Mouse (Mus musculus) neural tube, embryonic 15.5 days (tissue): ENCODE measurements around the gene Cnpy2. TPM values are rescaled to one million over a fixed set of nuclear protein-coding genes. Genes with fewer than 3 reads are reported as not detected.
"Not testable (repeated sequence)": the region's sequence is repeated elsewhere in the genome, so short reads cannot be mapped to it uniquely, and the experiment has no call there.

Experiments used
- ATAC-seq: fragments of 200-750 bp; cut with Nextera tagmentation; 2 replicates; pipeline ENCODE4 v1.8.0; 2017; ENCODE audit warnings: mild to moderate bottlenecking, moderate TSS enrichment, moderate library complexity; ENCODE audit not compliant: low FRiP score
- H3K27ac ChIP-seq: fragments of 300-500 bp; sonication (generic); replicated peaks from 2 replicates; pipeline ENCODE4 v1.5.1; 2015; ENCODE audit warnings: mild to moderate bottlenecking, inconsistent platforms
- H3K27me3 ChIP-seq: fragments of 300-500 bp; sonication (generic); replicated peaks from 2 replicates; pipeline ENCODE4 v1.6.1; 2015; ENCODE audit warnings: inconsistent platforms
- H3K36me3 ChIP-seq: fragments of 300-500 bp; sonication (generic); 2 replicates; pipeline ENCODE4 v1.6.1; 2015; ENCODE audit warnings: inconsistent platforms
- H3K4me1 ChIP-seq: fragments of 300-500 bp; sonication (generic); 2 replicates; pipeline ENCODE4 v1.6.1; 2015; ENCODE audit warnings: inconsistent platforms
- H3K4me2 ChIP-seq: fragments of 300-500 bp; sonication (generic); 2 replicates; pipeline ENCODE4 v1.6.1; 2015; ENCODE audit warnings: inconsistent platforms, mild to moderate bottlenecking, moderate library complexity
- H3K4me3 ChIP-seq: fragments of 300-500 bp; sonication (generic); replicated peaks from 2 replicates; pipeline ENCODE4 v1.5.1; 2015; ENCODE audit warnings: mild to moderate bottlenecking, inconsistent platforms
- H3K9ac ChIP-seq: fragments of 300-500 bp; sonication (generic); replicated peaks from 2 replicates; pipeline ENCODE4 v1.6.1; 2015; ENCODE audit warnings: mild to moderate bottlenecking, inconsistent platforms
- H3K9me3 ChIP-seq: fragments of 300-500 bp; sonication (generic); replicated peaks from 2 replicates; pipeline ENCODE4 v1.6.1; 2016; ENCODE audit warnings: inconsistent platforms
- WGBS: fragments of 180-500 bp; shearing (Covaris S2); methylation state at CpG from one replicate; pipeline ENCODE4 v1.1.7; 2015; ENCODE audit warnings: mixed read lengths; 5-methylcytosine and 5-hydroxymethylcytosine counted together
- polyA plus RNA-seq: library from polyadenylated mRNA; unstranded; fragments of >200 nt; fragmentation: Nextera tagmentation; extraction: Ambion mirVana; gene quantifications from 2 replicates; pipeline ENCODE4 v1.2.1, GENCODE M21; 2015

Gene Cnpy2
- polyA plus RNA-seq, 1 experiment from 2014 or later, result 201 TPM

DNA sequence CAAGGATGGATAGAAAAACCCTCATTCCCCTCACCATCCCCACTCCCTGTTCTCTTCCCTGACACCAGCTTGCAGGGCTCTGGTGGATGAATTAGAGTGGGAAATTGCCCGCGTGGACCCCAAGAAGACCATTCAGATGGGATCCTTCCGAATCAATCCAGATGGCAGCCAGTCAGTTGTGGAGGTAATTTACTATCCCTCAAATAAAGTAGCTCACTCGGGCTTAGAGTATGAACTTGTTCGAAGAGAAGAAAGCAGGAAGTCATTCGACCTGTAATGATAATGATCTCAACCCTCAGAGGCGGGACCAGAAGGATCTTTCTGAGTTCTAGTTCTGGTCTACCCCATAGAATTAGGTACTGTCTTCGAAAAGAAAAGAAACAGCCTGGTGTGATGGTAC lies 1.3 kb downstream of the Cnpy2 start:
- no peaks in the 10 kb centered on the region for H3K27me3 ChIP-seq
- H3K27ac ChIP-seq, result peak overlapping the region; percentile 97; the same call in 1 of the 2 replicates
- H3K4me3 ChIP-seq, result peak overlapping the region; percentile 91
- H3K4me2 ChIP-seq, result peak overlapping the region; percentile 77
- peak overlapping the region; percentile 99 for H3K9ac ChIP-seq
- no peaks in the 10 kb centered on the region for H3K9me3 ChIP-seq
- peaks cover 54% of the 10 kb centered on the region for H3K36me3 ChIP-seq
- H3K4me1 ChIP-seq, result peaks cover 19% of the 10 kb centered on the region
- ATAC-seq, result no peak
- 69% methylated on average over 8 of the region's 8 CpGs for WGBS

DNA sequence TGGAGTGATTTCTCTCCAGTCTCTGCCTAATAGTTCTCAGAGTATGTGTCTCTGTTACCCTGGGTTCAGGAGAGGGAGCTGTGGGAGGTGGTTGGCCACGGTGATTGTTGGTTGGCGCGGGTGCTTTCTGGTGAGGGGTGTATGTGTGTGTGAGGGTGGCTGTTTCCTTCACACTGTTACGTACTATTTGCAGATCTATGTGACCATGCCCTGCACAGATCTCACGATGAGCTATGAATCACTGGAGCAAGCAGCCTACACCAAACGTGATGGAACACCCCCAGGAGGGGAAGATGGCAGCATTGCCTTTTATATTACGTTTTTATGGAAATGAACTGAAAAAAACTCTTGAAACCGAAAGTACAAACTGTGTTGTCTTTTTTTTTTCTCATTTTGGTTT lies 4.6 kb downstream of the Cnpy2 start:
- Histone ChIP-seq H3K9ac (no peak overlapping the region), H3K36me3 (peaks cover 37% of the 10 kb centered on the region), H3K4me2 (no peak overlapping the region), H3K27ac (no peak overlapping the region), H3K9me3 (no peaks in the 10 kb centered on the region), H3K4me1 (peaks cover 14% of the 10 kb centered on the region), H3K27me3 (no peaks in the 10 kb centered on the region), H3K4me3 (no peak overlapping the region)
- no peak for ATAC-seq
- 92% methylated on average over 8 of the region's 8 CpGs for WGBS

DNA sequence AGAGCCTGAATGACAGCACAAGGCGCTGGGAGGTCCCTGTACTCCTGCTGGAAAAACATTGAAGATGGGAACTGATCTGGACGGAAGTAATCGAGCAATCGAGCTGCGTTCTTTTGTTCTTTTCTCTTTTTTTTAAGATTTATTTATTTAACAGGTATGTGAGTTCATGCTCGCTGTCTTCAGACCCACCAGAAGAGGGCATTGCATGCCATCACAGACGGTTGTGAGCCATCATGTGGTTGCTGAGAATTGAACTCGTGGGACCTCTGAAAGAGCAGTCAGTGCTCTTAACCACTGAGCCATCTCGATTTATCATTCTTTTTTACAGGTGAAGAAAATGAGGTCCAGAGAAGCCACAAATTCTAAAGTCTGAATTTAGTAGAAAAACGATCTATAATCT lies 5.4 kb downstream of the Cnpy2 start:
- no peaks in the 10 kb centered on the region for H3K9me3 ChIP-seq
- peaks cover 37% of the 10 kb centered on the region for H3K36me3 ChIP-seq
- no peak for ATAC-seq
- H3K4me1 ChIP-seq, result peaks cover 14% of the 10 kb centered on the region
- WGBS, result 86% methylated on average over 10 of the region's 10 CpGs
- H3K27ac ChIP-seq, result no peak overlapping the region
- H3K4me3 ChIP-seq, result no peak overlapping the region
- H3K9ac ChIP-seq, result no peak overlapping the region
- no peaks in the 10 kb centered on the region for H3K27me3 ChIP-seq
- no peak overlapping the region for H3K4me2 ChIP-seq

DNA sequence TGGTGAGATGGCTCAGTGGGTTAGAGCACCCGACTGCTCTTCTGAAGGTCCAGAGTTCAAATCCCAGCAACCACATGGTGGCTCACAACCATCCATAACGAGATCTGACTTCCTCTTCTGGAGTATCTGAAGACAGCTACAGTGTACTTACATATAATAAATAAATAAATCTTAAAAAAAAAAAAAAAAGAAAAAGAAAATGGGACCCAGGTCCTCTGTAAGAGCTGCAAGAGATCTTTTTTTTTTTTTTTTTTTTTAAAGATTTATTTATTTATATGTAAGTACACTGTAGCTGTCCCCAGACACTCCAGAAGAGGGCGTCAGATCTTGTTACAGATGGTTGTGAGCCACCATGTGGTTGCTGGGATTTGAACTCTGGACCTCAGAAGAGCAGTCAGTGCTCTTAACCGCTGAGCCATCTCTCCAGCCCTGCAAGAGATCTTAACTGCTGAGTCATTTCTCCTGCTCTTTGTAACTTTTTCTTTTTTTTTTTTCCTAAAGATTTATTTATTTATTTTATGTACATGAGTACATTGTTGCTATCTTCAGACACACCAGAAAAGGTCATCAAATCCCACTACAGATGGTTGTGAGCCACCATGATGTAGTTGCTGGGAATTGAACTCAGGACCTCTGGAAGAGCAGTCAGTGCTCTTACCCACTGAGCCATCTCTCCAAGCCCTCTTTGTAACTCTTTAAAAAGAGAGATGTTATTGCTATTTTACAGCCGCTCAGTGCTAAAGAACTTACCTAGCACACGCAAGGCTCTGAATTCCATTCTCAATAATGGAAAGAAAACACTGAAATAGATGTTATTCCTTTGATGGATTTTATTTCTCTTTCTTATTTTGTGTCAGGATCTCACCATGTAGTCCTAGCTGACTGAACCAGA lies 10.3 kb downstream of the Cnpy2 start:
- not testable (repeated sequence) for ATAC-seq, H3K27me3 ChIP-seq, H3K4me2 ChIP-seq, H3K27ac ChIP-seq, H3K9me3 ChIP-seq, H3K9ac ChIP-seq, H3K4me1 ChIP-seq, H3K4me3 ChIP-seq
- H3K36me3 ChIP-seq, result peaks cover 15% of the 10 kb centered on the region
- 77% methylated on average over 6 of the region's 6 CpGs for WGBS

DNA sequence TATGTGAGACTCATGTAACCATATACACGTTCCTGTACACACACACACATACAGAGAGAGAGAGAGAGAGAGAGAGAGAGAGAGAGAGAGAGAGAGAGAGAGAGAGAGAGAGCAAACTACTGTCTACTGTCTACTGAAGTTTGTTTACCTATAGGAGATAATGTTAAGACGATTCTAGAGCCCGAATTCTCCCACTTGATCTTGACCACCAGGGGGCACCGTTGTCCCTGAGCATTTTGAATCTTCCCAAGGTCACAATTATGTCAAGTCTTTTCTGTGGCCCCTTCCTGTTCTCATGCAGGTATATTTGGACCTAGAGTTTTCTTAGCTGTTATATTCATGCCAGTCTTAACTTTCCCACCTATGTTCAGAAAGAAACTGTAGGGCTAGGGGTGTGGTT lies 13.3 kb downstream of the Cnpy2 start:
- Histone ChIP-seq H3K27me3 (no peaks in the 10 kb centered on the region), H3K4me1 (peaks cover 30% of the 10 kb centered on the region), H3K9me3 (no peaks in the 10 kb centered on the region), H3K4me3 (no peak overlapping the region), H3K9ac (no peak overlapping the region), H3K27ac (no peak overlapping the region), H3K4me2 (no peak overlapping the region), H3K36me3 (0 out of 2 replicates have a peak, but pooled peaks cover under 1% of the 10 kb centered on the region)
- 5% methylated on average over 4 of the region's 4 CpGs for WGBS
- no peak for ATAC-seq

DNA sequence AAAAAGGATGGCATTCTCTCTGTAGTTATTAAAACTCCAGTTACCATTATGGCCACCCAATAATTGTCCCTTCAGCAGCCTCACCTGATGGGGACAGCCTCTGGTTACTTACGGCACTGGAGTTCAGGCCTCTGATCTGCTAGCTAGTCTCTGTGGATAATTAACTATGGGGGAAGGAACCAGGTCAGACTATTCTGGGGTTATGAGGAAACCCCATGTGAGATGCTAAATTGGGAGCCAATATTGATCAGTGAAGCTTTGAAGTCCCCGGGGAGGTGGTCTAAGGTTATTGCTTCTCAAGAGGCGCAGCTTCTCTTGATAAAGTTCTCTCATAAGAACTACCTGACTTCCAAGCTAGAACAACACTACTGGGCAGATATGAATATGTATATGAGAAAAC lies 13.9 kb downstream of the Cnpy2 start:
- H3K36me3 ChIP-seq, result 0 out of 2 replicates have a peak, but pooled peaks cover 2% of the 10 kb centered on the region
- ATAC-seq, result no peak
- no peak overlapping the region for H3K4me2 ChIP-seq
- no peak overlapping the region for H3K9ac ChIP-seq
- H3K4me1 ChIP-seq, result peaks cover 30% of the 10 kb centered on the region
- H3K27ac ChIP-seq, result no peak overlapping the region
- H3K27me3 ChIP-seq, result no peaks in the 10 kb centered on the region
- 92% methylated on average over 3 of the region's 3 CpGs for WGBS
- no peaks in the 10 kb centered on the region for H3K9me3 ChIP-seq
- no peak overlapping the region for H3K4me3 ChIP-seq

DNA sequence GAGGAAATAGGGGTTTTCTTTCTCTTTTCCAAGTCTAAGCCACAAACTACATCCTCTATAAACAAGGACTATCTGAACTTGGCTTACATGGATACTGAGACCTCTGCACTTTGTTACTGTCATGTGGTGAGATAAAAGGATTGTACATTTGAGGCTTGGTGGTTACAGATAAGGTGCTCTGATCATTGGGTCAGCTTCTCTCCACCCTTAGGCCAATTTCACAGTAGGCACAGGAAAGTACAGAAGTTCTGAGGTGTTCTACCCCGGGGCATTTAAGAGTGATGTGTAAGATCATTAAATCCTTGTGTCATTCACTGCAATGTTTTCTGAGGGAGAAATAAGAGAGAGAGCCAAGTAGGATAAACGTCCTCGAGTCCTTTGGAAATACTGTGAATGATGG lies 14.3 kb downstream of the Cnpy2 start:
- H3K36me3 ChIP-seq, result 0 out of 2 replicates have a peak, but pooled peaks cover 2% of the 10 kb centered on the region
- no peaks in the 10 kb centered on the region for H3K9me3 ChIP-seq
- peak overlapping the region; percentile 73 for H3K4me2 ChIP-seq
- 87% methylated on average over 3 of the region's 3 CpGs for WGBS
- peak overlapping the region; percentile 98; the same call in 1 of the 2 replicates for H3K4me3 ChIP-seq
- H3K4me1 ChIP-seq, result peaks cover 30% of the 10 kb centered on the region
- ATAC-seq, result no peak
- no peaks in the 10 kb centered on the region for H3K27me3 ChIP-seq
- H3K9ac ChIP-seq, result peak overlapping the region; percentile 52; the same call in 1 of the 2 replicates
- no peak overlapping the region; the same call in 1 of the 2 replicates for H3K27ac ChIP-seq

DNA sequence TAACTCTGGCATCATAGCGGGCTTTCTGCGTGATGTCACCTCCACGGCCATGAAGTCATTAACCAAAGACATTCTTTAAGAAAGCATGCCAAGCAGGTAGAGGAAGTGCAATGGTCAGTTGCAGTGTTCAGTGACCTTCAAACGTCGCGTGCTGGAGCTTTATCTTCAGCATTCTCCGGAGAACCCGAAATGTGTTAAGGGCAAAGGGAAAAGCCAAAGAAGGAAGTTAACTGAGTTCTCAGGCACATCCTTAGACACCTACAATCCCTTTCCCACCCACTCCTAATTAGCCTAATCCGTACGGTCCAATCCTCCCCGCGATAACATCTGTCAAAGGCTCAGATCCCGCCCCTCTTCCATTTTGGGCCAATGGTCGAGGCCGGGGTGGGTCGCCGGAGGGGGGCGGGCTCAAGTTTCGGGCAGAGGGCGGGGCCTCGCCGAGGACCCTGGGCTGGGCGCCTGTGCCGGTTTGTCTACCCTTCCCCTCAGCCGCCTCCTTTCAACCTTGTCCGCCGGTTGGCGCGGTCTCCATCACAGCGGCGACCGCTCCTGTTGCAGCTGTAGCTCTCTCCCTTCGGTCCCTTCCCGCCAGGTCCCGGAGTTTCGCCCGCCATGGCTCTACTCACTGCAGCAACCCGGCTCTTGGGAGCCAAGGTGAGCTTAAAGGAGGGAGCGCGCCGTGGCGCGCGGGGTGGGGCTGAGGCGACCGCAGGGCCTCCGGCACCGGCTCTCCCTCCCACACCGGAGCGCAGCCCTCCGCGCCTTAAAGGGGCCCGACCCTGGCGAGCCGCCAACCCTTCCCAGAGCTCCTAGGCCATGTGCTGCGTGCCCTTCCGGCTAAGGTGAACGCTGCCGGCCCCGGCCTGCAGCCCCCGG lies 15.3 kb downstream of the Cnpy2 start, which contains the start of gene Cs:
Gene Cs, plus strand, starts transcription at position 429 of the 876 bp plus-strand sequence.
- H3K27me3 ChIP-seq, result no peaks in the 10 kb centered on the region
- 0 out of 2 replicates have a peak, but pooled peaks cover 2% of the 10 kb centered on the region for H3K36me3 ChIP-seq
- H3K4me1 ChIP-seq, result peaks cover 30% of the 10 kb centered on the region
- peak within 1 kb of the TSS; percentile 92 for H3K27ac ChIP-seq
- peak within 1 kb of the TSS; percentile 73 for H3K4me2 ChIP-seq
- no peaks in the 10 kb centered on the region for H3K9me3 ChIP-seq
- 1% methylated on average over 61 of the region's 61 CpGs for WGBS
- peak within 1 kb of the TSS; percentile 98 for H3K4me3 ChIP-seq
- peak; percentile 98 for ATAC-seq
- peak within 1 kb of the TSS; percentile 98 for H3K9ac ChIP-seq

DNA sequence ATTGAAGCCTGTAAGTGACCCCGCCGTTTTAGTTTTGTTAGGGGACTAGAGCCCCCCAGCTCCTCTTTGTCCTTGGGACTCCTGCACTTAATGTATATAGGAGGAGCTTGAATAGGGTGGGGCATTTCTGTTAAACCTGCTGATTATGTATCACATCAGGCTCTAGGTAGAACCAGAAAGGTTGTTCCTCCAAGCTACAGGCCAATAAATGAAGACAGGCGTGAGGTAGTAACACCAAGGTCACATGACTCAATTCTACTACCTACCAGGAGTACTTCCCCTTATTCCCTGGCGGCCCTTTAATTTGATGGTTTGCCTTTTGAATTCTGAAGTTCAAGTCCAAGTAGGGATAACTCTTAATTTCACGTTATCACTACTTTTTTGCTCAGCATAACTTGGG lies 16.2 kb downstream of the Cnpy2 start:
- H3K4me3 ChIP-seq, result peak overlapping the region; percentile 98
- peak overlapping the region; percentile 71 for H3K4me2 ChIP-seq
- peaks cover 30% of the 10 kb centered on the region for H3K4me1 ChIP-seq
- H3K36me3 ChIP-seq, result 0 out of 2 replicates have a peak, but pooled peaks cover 2% of the 10 kb centered on the region
- H3K27me3 ChIP-seq, result no peaks in the 10 kb centered on the region
- ATAC-seq, result no peak
- WGBS, result 27% methylated on average over 5 of the region's 5 CpGs
- peak overlapping the region; percentile 98 for H3K9ac ChIP-seq
- H3K9me3 ChIP-seq, result no peaks in the 10 kb centered on the region
- H3K27ac ChIP-seq, result peak overlapping the region; percentile 92

DNA sequence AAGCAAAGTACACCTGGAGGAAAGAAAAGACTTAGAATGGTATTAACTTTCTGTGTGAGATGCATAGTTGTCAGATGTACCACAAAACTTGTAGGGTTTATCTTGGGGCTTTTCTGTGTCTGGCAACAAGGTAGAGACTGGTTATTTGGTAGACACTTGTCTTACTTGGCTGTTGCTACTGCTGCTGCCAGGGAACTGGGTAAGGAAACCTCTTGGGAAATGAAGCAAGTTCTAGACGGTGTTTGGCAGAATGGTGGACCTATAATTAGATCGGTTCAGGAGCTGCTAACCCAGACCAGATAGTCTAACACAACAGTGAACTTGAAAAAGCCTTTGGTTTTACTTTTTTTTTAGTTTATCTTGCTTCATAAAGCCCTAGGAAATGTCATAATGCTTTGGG lies 16.7 kb downstream of the Cnpy2 start:
- peaks cover 30% of the 10 kb centered on the region for H3K4me1 ChIP-seq
- peak overlapping the region; percentile 98 for H3K4me3 ChIP-seq
- H3K9ac ChIP-seq, result 0 out of 2 replicates have a peak overlapping the region, but pooled peaks have one; percentile 98
- 67% methylated on average over 2 of the region's 2 CpGs for WGBS
- H3K9me3 ChIP-seq, result no peaks in the 10 kb centered on the region
- H3K36me3 ChIP-seq, result 0 out of 2 replicates have a peak, but pooled peaks cover 2% of the 10 kb centered on the region
- no peak for ATAC-seq
- peak overlapping the region; percentile 71 for H3K4me2 ChIP-seq
- H3K27ac ChIP-seq, result no peak overlapping the region
- no peaks in the 10 kb centered on the region for H3K27me3 ChIP-seq

DNA sequence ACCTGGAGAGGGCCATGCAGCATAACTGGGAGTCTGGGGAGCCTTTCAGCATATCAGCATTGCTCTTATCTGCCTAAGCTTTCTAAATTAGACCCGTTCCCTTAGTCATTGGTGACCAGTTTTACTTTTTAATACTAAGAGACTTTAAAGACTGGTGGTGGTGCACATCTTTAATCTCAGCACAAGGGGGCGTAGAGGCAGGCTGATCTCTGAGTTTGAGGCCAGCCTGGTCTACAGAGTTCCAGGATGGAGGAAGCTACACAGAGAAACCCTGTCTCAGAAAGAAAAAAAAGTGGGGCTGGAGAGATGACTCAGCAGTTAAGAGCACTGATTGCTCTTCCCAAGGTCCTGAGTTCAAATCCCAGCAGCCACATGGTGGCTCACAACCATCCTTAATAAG lies 18.0 kb downstream of the Cnpy2 start:
- no peak overlapping the region for H3K4me3 ChIP-seq
- H3K9me3 ChIP-seq, result no peaks in the 10 kb centered on the region
- H3K27me3 ChIP-seq, result no peaks in the 10 kb centered on the region
- 83% methylated on average over 2 of the region's 2 CpGs for WGBS
- peaks cover 38% of the 10 kb centered on the region for H3K4me1 ChIP-seq
- no peak overlapping the region for H3K4me2 ChIP-seq
- no peak overlapping the region for H3K9ac ChIP-seq
- ATAC-seq, result no peak
- 0 out of 2 replicates have a peak, but pooled peaks cover 2% of the 10 kb centered on the region for H3K36me3 ChIP-seq
- H3K27ac ChIP-seq, result no peak overlapping the region
